Mouse (Mus musculus) megakaryocyte, adult 5-6 weeks (primary cell): ENCODE measurements around the gene Sptb. TPM values are rescaled to one million over a fixed set of nuclear protein-coding genes. Genes with fewer than 3 reads are reported as not detected.

Experiments
- total RNA-seq, 2 experiments: library from RNA; stranded (forward) in 1 of 2; stranded (reverse) in 1 of 2; fragments of 153-499, 151-499 nt in 1 of 2; fragments of 221-1000, 200-1000 nt in 1 of 2; gene quantifications; 2 replicates each; pipeline versions ENCODE4 v1.2.3 to v1.2.4; 2015 to 2017

The Sptb gene
- total RNA-seq, 2 experiments from 2014 or later = 1.3 to 2.4 TPM

Other genes starting within 250 kb of the Sptb start
- 40.4 and 44.3 TPM in 2 replicates for gene Plekhg3, start 179.7 kb downstream of the Sptb start, total RNA-seq (2015)
- gene Plekhg3, start 179.7 kb downstream of the Sptb start, total RNA-seq (2017) = 46.6 and 50.5 TPM in 2 replicates
- 43.5 and 78.3 TPM in 2 replicates for gene Churc1, start 55.0 kb upstream of the Sptb start, total RNA-seq (2015)
- gene Churc1, start 55.0 kb upstream of the Sptb start, total RNA-seq (2017) = 32.6 and 37.0 TPM in 2 replicates
- gene Fntb, start 55.0 kb upstream of the Sptb start, total RNA-seq (2015) = 3.1 and 5.2 TPM in 2 replicates
- 2.2 and 2.8 TPM in 2 replicates for gene Fntb, start 55.0 kb upstream of the Sptb start, total RNA-seq (2017)
- gene Gpx2, start 85.0 kb upstream of the Sptb start, total RNA-seq (2015) = not detected in 2 replicates
- gene Gpx2, start 85.0 kb upstream of the Sptb start, total RNA-seq (2017) = not detected in 2 replicates
- not detected in 2 replicates for gene Rab15, start 112.4 kb upstream of the Sptb start, total RNA-seq (2015)
- not detected in 2 replicates for gene Rab15, start 112.4 kb upstream of the Sptb start, total RNA-seq (2017)